Mouse (Mus musculus) erythroblast, embryonic 14.5 days (primary cell): ENCODE measurements around the gene Tmem164.

Experiments used
- GATA1 ChIP-seq: IDR thresholded peaks from 2 replicates; pipeline ENCODE4 v1.6.1; 2012; ENCODE audit warnings: low read length, inconsistent platforms, mixed read lengths
- TAL1 ChIP-seq: IDR thresholded peaks from 3 replicates; pipeline ENCODE4 v1.6.1; 2012; ENCODE audit warnings: low read length, inconsistent platforms, mixed read lengths

- no peak for TF ChIP-seq GATA1
- TF ChIP-seq TAL1, result no peak
Observed at GRCm38 (mm10) chrX:142737719-142738118, 56.5 kb downstream of the Tmem164 start.
